Comparison of ENCODE assay signal across 9 mouse cellular contexts in the genomic region with DNA sequence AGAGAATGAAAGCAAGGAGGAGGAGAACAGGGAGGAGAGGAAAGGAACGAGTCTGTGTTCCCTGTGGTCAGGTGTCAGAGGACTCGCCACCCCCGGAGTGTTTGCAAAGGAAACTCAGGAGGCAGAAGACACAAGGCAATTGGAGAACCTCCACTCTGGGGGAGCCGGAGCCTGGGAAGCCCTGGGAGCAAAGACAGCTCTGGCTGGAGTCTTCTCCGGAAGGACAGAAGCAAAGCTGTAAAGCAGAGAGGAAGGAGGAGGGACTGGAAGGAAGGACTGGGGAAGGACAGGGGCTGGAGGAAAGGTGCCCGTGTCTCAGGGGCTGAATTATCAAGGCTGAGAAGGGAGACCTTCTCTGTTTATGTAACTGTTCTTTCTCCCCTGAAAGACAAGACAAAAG.
DNase-seq lines count a peak whose midpoint lies in the region; ATAC-seq and TF ChIP-seq lines count a peak whose summit lies in the region.
"Had no signal": no experiment of that assay in that cellular context is flagged by ENCODE, and none has a peak within 500 bp of the region (broad histone marks: within the 10 kb centered on the region; RNA-seq: fewer than 3 reads in every experiment).

No protein-coding gene starts in this region.

- H3K4me1 ChIP-seq in heart, embryonic 13.5 days = peaks cover 10% of the 10 kb centered on the region; the same call in 1 of the 2 replicates
- H3K4me1 ChIP-seq in heart, postnatal 0 days (ENCODE audit: control insufficient read depth, insufficient read depth) = no peaks in the 10 kb centered on the region
- no peaks in the 10 kb centered on the region for H3K4me1 ChIP-seq in limb, embryonic 15.5 days

- H3K9ac ChIP-seq in heart, embryonic 13.5 days = 0 out of 2 replicates have a peak overlapping the region, but pooled peaks have one; percentile 38
- H3K9ac ChIP-seq in heart, postnatal 0 days (replicated peaks; ENCODE audit: low read depth, low read length) = no peak overlapping the region
- H3K9ac ChIP-seq in limb, embryonic 15.5 days = no peak overlapping the region

- no peaks in the 10 kb centered on the region for H3K27me3 ChIP-seq in heart, embryonic 13.5 days (replicated peaks)
- no peaks in the 10 kb centered on the region for H3K27me3 ChIP-seq in heart, postnatal 0 days (ENCODE audit: control insufficient read depth, insufficient read depth, low read length)
- no peaks in the 10 kb centered on the region for H3K27me3 ChIP-seq in limb, embryonic 15.5 days

- H3K4me3 ChIP-seq in heart, embryonic 13.5 days = peak overlapping the region; percentile 5; the same call in 1 of the 2 replicates
- peak overlapping the region; percentile 8 for H3K4me3 ChIP-seq in heart, postnatal 0 days (ENCODE audit: low read depth, low read length)
- no peak overlapping the region for H3K4me3 ChIP-seq in limb, embryonic 15.5 days

- H3K9me3 ChIP-seq in heart, embryonic 13.5 days = no peaks in the 10 kb centered on the region
- H3K9me3 ChIP-seq in heart, postnatal 0 days (replicated peaks; ENCODE audit: control insufficient read depth, low read length) = no peaks in the 10 kb centered on the region
- H3K9me3 ChIP-seq in limb, embryonic 15.5 days = no peaks in the 10 kb centered on the region

- 12% methylated on average over 6 of the region's 6 CpGs for WGBS in heart, embryonic 13.5 days
- 12% methylated on average over 6 of the region's 6 CpGs for whole genome bisulfite sequencing in heart, postnatal 0 days
- whole genome bisulfite sequencing in limb, embryonic 15.5 days = 23% methylated on average over 6 of the region's 6 CpGs

- H3K4me2 ChIP-seq in heart, embryonic 13.5 days = peak overlapping the region; percentile 53
- peak overlapping the region; percentile 54 for H3K4me2 ChIP-seq in heart, postnatal 0 days (ENCODE audit: low read depth, low read length)
- 0 out of 2 replicates have a peak overlapping the region, but pooled peaks have one; percentile 7 for H3K4me2 ChIP-seq in limb, embryonic 15.5 days

- no peak overlapping the region for H3K27ac ChIP-seq in heart, embryonic 13.5 days (replicated peaks)
- H3K27ac ChIP-seq in heart, postnatal 0 days (ENCODE audit: low read depth) = no peak overlapping the region
- no peak overlapping the region for H3K27ac ChIP-seq in limb, embryonic 15.5 days

- no peak for TF ChIP-seq EP300 in heart, postnatal 0 days (IDR thresholded peaks at IDR 0.05; ENCODE audit: low read depth)

- TF ChIP-seq CTCF in heart, postnatal 0 days (IDR thresholded peaks at IDR 0.05; ENCODE audit: low read depth) = no peak

- ATAC-seq in heart, embryonic 13.5 days (ENCODE audit: extremely low read depth, insufficient number of reproducible peaks, low FRiP score, low TSS enrichment) = no peak
- ATAC-seq in heart, postnatal 0 days (ENCODE audit: insufficient read depth, low read depth) = no peak
- ATAC-seq in limb, embryonic 15.5 days (ENCODE audit: insufficient number of reproducible peaks, low FRiP score, low TSS enrichment, low read depth) = no peak
- ATAC-seq: activated CD4-positive, CD25-positive, alpha-beta regulatory T cell, adult 4 months had no signal

- intact Hi-C loops in heart, postnatal 25 days (cut with DNase I) = no loop called here

- no peak for DNase-seq in heart, postnatal 25 days (ENCODE audit: low spot score)
- peak; percentile 12 to 40 for DNase-seq in adrenal gland, postnatal 36 days
- no peak for DNase-seq in heart, postnatal 0 days (ENCODE audit: low spot score)
- no peak for DNase-seq in c-Kit-positive CD71-positive TER-119-positive erythroid progenitor cells, embryonic 14.5 days (ENCODE audit: low spot score)
- no peak for DNase-seq in B cell, adult 2 months
- no peak for DNase-seq in thymus, postnatal 0 days (ENCODE audit: low spot score)

- H3K36me3 ChIP-seq in heart, embryonic 13.5 days = no peaks in the 10 kb centered on the region
- no peaks in the 10 kb centered on the region for H3K36me3 ChIP-seq in heart, postnatal 0 days (replicated peaks; ENCODE audit: control insufficient read depth, insufficient read depth, low read length)
- no peaks in the 10 kb centered on the region for H3K36me3 ChIP-seq in limb, embryonic 15.5 days

Comparison
In these comparisons a context has a peak if more than half of its experiments do, and no peak if none do; other contexts are left out.
1. DNase-seq: peak in adrenal gland, postnatal 36 days (2 of 2); none in heart, postnatal 25 days (single experiment), heart, postnatal 0 days (single experiment), c-Kit-positive CD71-positive TER-119-positive erythroid progenitor cells, embryonic 14.5 days (single experiment), B cell, adult 2 months (0 of 2) and thymus, postnatal 0 days (single experiment).
2. Peak in every context shown above with its lines, with median percentiles within 50 percentile points of each other: H3K4me2 ChIP-seq.